Mouse (Mus musculus) kidney, postnatal 36 days (tissue): ENCODE measurements around the gene Dpm3.

ENCODE experiments used
- DNase-seq, 2 experiments: peaks; one replicate each; pipeline ENCODE4 v3.0.0; 2021 to 2022; ENCODE audit warnings: mixed read lengths in 2 of 2

Gene Dpm3

DNA sequence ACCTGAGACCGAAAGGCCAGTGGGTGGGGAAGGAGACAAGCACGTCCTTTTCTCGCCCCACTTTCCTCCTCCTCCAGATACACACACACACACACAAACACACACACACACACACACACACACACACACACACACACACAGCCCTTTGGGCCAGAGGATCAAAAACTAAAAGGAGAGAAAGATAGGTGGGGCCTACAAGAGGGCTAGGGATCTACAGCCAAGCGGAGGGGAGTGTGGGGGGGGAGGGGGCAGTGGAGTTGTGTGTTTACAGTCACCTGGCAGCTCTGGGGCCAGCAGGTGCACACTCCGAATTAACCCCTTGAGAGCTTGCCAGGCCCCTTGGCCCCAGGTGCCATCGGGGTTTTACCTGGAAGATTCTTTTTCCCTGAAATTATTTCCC, 26.5 kb upstream of the Dpm3 start:
- DNase-seq = no peak

GRCm38 (mm10) chr3:89233562-89234110, 25.5 kb upstream of the Dpm3 start:
- DNase-seq = peak in 1 of 2 experiments; percentile 38

GRCm38 (mm10) chr3:89236516-89236915, 22.6 kb upstream of the Dpm3 start:
- no peak for DNase-seq

GRCm38 (mm10) chr3:89237682-89238081, 21.5 kb upstream of the Dpm3 start:
- no peak for DNase-seq

- DNase-seq = peak in 1 of 2 experiments; percentile 53
Measured at GRCm38 (mm10) chr3:89238494-89238893, 20.7 kb upstream of the Dpm3 start.

DNA sequence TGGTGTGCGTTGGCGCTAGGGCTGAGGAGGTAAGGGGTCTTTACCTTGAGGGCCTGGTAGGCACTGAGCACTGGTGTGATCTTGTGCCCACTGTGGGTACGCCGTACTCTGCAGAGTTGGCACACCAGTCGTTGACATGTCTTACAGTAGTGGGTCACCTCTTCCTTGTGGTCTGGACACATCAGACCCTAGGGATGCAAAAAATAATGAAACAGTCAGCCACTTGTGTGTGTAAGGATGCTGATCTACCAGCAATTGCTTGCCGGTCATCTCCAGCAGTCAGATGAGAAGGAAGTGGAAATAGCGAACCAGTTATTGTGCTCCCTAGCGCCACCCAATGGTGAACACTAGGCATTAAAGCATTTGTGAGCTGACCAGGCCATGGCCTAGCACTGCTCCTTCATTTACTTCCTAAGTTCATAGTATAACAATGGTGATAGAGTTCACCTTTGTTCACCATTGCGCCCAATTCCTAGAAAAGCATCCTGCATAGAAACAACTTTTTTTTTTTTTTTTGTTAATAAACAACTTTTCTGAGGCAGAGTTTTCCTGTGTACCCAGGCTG, 16.7 kb upstream of the Dpm3 start:
- DNase-seq = peak; percentile 71 to 87

- DNase-seq = peak; percentile 64 to 79
Measured at GRCm38 (mm10) chr3:89243609-89244008, 15.5 kb upstream of the Dpm3 start.

GRCm38 (mm10) chr3:89244158-89244981, 14.8 kb upstream of the Dpm3 start:
- DNase-seq = peak; percentile 62 to 79

GRCm38 (mm10) chr3:89244982-89245687, 14.0 kb upstream of the Dpm3 start:
- DNase-seq = peak in 1 of 2 experiments; percentile 43

GRCm38 (mm10) chr3:89245688-89246171, 13.4 kb upstream of the Dpm3 start, which contains the start of gene Krtcap2:
Gene Krtcap2 (plus strand): TSS chr3:89245966.
- peak in 1 of 2 experiments; percentile 35 for DNase-seq

DNA sequence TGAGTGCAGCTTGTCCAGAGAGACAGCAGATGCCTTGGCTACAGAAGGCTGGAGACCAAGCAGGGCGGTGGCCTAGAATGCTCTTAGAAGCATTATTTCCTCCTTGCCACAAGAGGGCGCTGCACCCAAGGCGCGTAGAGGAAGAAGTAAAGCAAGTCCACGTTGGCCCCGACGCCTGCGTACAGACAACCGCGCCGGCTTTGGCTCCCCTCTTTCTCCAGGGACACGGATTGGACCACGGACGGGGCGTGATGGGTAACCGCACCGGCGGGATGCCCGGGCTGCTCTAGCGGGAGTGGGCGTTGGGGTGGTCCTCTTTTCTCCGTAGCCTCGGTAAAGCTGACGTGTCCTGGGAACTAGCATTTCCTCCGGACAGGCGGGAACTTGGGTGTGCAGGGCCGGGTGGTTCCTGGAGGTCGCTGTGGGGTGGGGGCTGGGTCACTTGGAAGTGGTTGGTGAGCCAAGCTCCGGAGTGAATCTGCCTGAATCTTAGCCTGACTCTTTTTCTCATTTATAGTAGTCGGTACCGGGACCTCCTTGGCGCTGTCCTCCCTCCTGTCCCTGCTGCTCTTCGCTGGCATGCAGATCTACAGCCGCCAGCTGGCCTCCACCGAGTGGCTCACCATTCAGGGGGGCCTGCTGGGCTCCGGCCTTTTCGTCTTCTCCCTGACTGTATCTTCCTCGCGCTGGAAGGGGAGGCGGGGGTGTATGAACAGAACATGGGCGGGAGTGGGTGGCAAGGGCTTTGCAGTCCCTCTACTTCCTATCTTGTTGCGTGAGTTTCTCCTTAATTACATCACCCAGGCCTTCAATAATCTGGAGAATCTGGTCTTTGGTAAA, 12.7 kb upstream of the Dpm3 start, which contains the start of gene Trim46:
Trim46 (minus strand) TSS at position 49 of the 840 bp plus-strand sequence.
- peak; percentile 92 to 93 for DNase-seq

DNA sequence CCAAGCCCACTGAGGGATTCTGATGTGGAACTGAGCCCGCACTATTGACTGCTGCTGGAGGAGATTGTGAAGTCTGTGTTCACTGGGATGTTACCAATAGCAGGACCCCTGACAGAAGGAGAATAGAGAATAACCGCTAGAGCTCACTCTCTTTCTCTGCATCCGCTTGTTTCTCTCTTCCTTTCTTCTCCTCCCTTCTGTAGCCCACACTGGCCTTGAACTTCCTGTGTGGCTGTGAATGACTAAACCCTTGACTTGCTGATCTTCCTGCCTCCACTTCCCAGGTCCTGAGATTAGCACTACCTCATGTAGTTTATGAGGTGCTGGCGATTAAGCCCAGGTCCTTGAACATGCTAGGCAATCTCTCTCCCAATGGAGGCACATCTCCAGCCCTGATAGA, 11.7 kb upstream of the Dpm3 start:
- DNase-seq = no peak

GRCm38 (mm10) chr3:89250435-89251040, 8.6 kb upstream of the Dpm3 start:
- peak; percentile 88 to 91 for DNase-seq

- peak; percentile 84 to 88 for DNase-seq
Measured at GRCm38 (mm10) chr3:89251365-89251895, 7.7 kb upstream of the Dpm3 start.

DNA sequence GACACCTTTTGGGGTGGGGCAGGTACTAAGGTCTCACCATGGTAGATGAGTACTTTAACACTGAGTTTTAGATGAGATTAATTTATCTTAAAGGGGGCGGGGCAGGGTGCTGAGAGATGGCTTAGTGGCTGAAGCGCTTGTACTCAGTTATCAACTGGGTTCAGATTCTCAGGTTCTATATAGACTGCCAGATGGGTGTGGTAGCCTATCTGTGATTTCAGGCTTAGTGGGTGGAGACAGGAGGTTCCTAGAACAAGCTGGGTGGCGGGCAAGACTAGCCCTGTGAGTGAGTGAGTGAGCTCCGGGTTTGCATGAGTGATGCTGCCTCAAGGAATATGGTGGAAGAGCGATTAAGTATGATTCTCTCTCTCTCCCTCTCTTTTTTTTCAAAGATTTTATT, 4.2 kb upstream of the Dpm3 start:
- no peak for DNase-seq

DNA sequence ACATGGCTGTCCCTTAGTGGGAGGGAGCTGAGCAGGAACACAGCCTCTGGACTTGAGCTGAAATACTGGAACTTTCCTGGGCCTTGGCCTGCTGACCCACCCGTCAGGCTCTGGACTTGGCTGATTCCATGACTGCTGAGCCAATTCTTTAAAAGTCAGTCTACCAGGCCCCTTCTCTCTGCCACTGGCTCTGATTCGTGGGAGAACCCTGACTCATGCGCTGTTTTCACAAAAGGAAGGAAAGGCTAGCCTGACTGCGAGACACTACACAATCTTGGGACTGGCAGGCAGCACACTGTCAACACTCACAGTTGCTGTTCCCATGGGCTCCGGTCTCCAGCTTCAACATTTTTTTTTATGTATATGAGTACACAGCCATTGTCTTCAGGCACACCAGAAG, 3.0 kb upstream of the Dpm3 start:
- no peak for DNase-seq

- DNase-seq = no peak
Measured at GRCm38 (mm10) chr3:89260211-89260610, 1.1 kb downstream of the Dpm3 start.

DNA sequence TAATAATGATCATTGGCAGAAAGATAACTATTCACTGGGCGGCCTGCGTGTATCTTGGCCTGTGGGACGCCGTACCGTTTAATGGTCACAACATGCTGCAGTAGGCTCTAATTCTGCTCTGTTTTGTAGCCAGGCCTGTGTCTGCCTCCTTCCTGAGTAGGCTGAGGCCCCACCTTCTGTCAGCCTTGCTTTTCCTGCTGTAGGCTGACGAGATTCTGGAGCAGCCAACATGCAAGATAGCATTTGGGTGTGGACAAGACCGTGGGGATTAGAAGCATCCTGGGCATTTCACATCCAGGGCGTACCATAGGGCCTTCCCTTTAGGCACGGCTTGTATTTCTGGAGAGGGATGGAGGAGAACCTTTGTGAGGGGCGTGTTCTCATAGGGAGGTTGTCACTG, 3.3 kb downstream of the Dpm3 start:
- DNase-seq = peak; percentile 46 to 62

GRCm38 (mm10) chr3:89266439-89266893, 7.3 kb downstream of the Dpm3 start:
- DNase-seq = peak; percentile 87

DNA sequence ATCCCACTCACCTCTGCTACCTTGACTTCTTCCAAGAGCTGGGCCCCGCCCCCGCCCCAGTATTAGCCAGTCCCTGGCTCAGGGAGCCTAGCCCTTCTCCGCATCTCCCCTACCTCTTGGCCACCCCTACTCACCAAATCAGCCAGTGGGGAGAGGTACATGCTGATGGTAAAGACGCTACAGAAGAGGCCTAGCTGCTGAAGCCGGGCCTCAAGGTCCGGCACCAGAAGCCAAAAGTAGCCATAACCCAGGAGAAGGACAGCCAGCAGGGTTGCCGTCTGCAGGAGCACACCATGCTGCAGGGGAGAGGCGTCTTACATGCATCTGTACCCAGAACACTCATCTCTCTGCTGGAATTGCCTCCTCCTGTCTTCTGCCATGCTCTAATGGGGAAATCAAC, 9.8 kb downstream of the Dpm3 start:
- DNase-seq = no peak
